Mouse (Mus musculus): ENCODE data around the gene Ncstn. TPM values are rescaled to one million over a fixed set of nuclear protein-coding genes. Genes with fewer than 3 reads are reported as not detected.

The Ncstn gene
- polyA plus RNA-seq, 2 experiments, result 22.2 to 24.6 TPM

GRCm38 (mm10) chr1:172063291-172064023, 19.1 kb downstream of the Ncstn start:
- no peak for DNase-seq (ENCODE audit: low read depth in 3 of 3, low spot score in 3 of 3)

DNA sequence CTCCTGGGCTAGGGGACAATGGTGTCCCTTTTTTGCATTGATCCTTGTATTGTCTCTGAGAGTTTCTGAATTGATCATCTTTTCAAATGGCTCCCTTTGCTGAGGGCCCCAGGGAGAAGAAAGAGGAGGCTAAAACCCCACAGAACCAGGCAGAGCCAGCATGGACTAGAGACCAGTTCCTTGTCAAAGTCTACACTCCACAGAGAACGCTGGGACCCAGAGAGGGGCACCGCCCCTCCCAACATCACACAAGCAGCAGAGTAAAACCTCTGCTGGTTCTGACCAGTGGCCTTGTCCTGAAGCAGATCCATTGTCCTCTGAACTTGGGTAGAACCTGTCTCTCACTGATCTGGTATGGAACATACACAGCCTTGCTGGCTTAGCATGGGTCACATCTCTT, 20.5 kb downstream of the Ncstn start:
- Histone ChIP-seq H3K9ac (replicated peaks) (no peak overlapping the region), H3K4me1 (replicated peaks; ENCODE audit: control insufficient read depth in 2 of 2, insufficient read depth in 2 of 2, low read length in 1 of 2) (no peaks in the 10 kb centered on the region), H3K27me3 (ENCODE audit: control insufficient read depth, insufficient read depth, low read length) (no peaks in the 10 kb centered on the region), H3K9me3 (ENCODE audit: control insufficient read depth, low read length) (no peaks in the 10 kb centered on the region), H3K4me2 (ENCODE audit: low read depth) (no peak overlapping the region), H3K27ac (no peak overlapping the region), H3K36me3 (replicated peaks; ENCODE audit: control insufficient read depth, insufficient read depth, low read depth) (peaks cover 6% of the 10 kb centered on the region), H3K4me3 (ENCODE audit: insufficient read depth in 1 of 2, low read depth in 2 of 2, low read length in 2 of 2) (no peak overlapping the region)
- DNase-seq (ENCODE audit: low read depth in 3 of 3, low spot score in 3 of 3) (no peak), ATAC-seq (ENCODE audit: insufficient read depth) (no peak)
- TF ChIP-seq CTCF (IDR thresholded peaks at IDR 0.05; ENCODE audit: low read depth) (no peak), EP300 (IDR thresholded peaks at IDR 0.05; ENCODE audit: low read depth) (no peak)
- whole genome bisulfite sequencing (ENCODE audit: insufficient replicate concordance), result 66% methylated on average over 2 of the region's 2 CpGs

More at GRCm38 (mm10) chr1:172063291-172064023, 19.1 kb downstream of the Ncstn start:
- Histone ChIP-seq H3K9ac (replicated peaks) (no peak overlapping the region), H3K4me1 (replicated peaks; ENCODE audit: control insufficient read depth in 2 of 2, insufficient read depth in 2 of 2, low read length in 1 of 2) (no peaks in the 10 kb centered on the region), H3K36me3 (replicated peaks; ENCODE audit: control insufficient read depth, insufficient read depth, low read depth) (peaks cover 11% of the 10 kb centered on the region), H3K4me2 (ENCODE audit: low read depth) (no peak overlapping the region), H3K27me3 (ENCODE audit: control insufficient read depth, insufficient read depth, low read length) (no peaks in the 10 kb centered on the region), H3K4me3 (ENCODE audit: insufficient read depth in 1 of 2, low read depth in 2 of 2, low read length in 2 of 2) (no peak overlapping the region), H3K27ac (no peak overlapping the region), H3K9me3 (ENCODE audit: control insufficient read depth, low read length) (no peaks in the 10 kb centered on the region)
- TF ChIP-seq CTCF (IDR thresholded peaks at IDR 0.05; ENCODE audit: low read depth), result no peak
- no peak for ATAC-seq (ENCODE audit: insufficient read depth)
- 67% methylated on average over 4 of the region's 4 CpGs for WGBS (ENCODE audit: insufficient replicate concordance)

DNA sequence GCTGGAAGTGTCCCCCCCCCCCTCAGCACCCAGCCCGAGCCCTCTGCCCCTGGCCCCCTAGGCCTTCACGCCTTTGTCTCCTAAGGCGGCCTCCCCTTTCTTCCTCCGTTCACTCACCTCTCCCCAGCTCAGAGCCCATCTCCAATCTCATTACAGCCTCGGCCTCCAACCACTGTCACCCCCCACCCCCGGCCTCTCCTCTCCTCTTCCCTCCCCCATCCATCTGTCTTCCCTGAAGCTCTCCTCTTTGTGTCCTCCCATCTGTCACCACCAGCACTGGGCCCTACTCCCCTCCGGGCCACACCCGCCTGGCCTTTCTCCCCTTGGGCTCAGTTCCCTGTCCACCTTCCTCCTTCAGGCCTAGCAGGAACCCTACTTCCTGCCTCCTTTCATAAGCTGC, 21.4 kb downstream of the Ncstn start:
- WGBS (ENCODE audit: insufficient replicate concordance), result 49% methylated on average over 8 of the region's 8 CpGs
- no peak for DNase-seq (ENCODE audit: low read depth in 3 of 3, low spot score in 3 of 3)
- no peak overlapping the region for H3K4me3 ChIP-seq (ENCODE audit: insufficient read depth in 1 of 2, low read depth in 2 of 2, low read length in 2 of 2)
- no peak overlapping the region for H3K4me2 ChIP-seq (ENCODE audit: low read depth)
- no peak for ATAC-seq (ENCODE audit: insufficient read depth)
- peaks cover 6% of the 10 kb centered on the region for H3K36me3 ChIP-seq (replicated peaks; ENCODE audit: control insufficient read depth, insufficient read depth, low read depth)
- H3K27me3 ChIP-seq (ENCODE audit: control insufficient read depth, insufficient read depth, low read length), result no peaks in the 10 kb centered on the region
- H3K9me3 ChIP-seq (ENCODE audit: control insufficient read depth, low read length), result no peaks in the 10 kb centered on the region
- H3K4me1 ChIP-seq (replicated peaks; ENCODE audit: control insufficient read depth in 2 of 2, insufficient read depth in 2 of 2, low read length in 1 of 2), result no peaks in the 10 kb centered on the region
- TF ChIP-seq CTCF (IDR thresholded peaks at IDR 0.05; ENCODE audit: low read depth) (no peak), EP300 (IDR thresholded peaks at IDR 0.05; ENCODE audit: low read depth) (no peak)
- no peak overlapping the region for H3K9ac ChIP-seq (replicated peaks)
- H3K27ac ChIP-seq, result no peak overlapping the region

DNA sequence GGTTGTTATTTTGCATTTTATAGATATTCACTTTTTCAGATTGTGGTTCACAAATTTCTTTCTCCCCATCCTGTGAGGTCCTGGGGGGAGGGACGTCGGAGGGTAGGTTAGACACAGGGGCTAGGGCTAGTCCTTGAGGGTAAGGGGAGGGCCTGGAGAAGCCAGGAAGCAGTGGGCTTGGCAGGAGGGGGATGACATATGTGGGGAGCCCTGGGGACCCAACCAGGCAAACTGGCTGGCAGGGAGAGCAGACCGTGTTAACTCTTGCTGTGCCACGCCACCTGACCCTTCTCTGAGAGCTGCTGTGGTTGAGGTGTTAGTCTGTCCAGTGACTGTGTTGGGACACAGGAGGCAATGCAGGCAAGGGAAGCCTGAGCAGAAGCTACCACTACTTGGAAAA, 21.9 kb downstream of the Ncstn start:
- no peak for DNase-seq (ENCODE audit: low read depth in 3 of 3, low spot score in 3 of 3)
- TF ChIP-seq CTCF (IDR thresholded peaks at IDR 0.05; ENCODE audit: low read depth), result no peak
- no peak for TF ChIP-seq EP300 (IDR thresholded peaks at IDR 0.05; ENCODE audit: low read depth)

GRCm38 (mm10) chr1:172058874-172059273, 23.7 kb downstream of the Ncstn start:
- 54% methylated on average over 7 of the region's 7 CpGs for WGBS (ENCODE audit: insufficient replicate concordance)
- Histone ChIP-seq H3K9me3 (ENCODE audit: control insufficient read depth, low read length) (no peaks in the 10 kb centered on the region), H3K4me1 (replicated peaks; ENCODE audit: control insufficient read depth in 2 of 2, insufficient read depth in 2 of 2, low read length in 1 of 2) (no peaks in the 10 kb centered on the region), H3K4me2 (ENCODE audit: low read depth) (no peak overlapping the region), H3K27me3 (ENCODE audit: control insufficient read depth, insufficient read depth, low read length) (peaks cover 14% of the 10 kb centered on the region), H3K36me3 (replicated peaks; ENCODE audit: control insufficient read depth, insufficient read depth, low read depth) (no peaks in the 10 kb centered on the region), H3K4me3 (ENCODE audit: insufficient read depth in 1 of 2, low read depth in 2 of 2, low read length in 2 of 2) (no peak overlapping the region), H3K27ac (no peak overlapping the region), H3K9ac (replicated peaks) (no peak overlapping the region)
- ATAC-seq (ENCODE audit: insufficient read depth), result no peak
- no peak for DNase-seq (ENCODE audit: low read depth in 3 of 3, low spot score in 3 of 3)
- TF ChIP-seq CTCF (IDR thresholded peaks at IDR 0.05; ENCODE audit: low read depth) (no peak), EP300 (IDR thresholded peaks at IDR 0.05; ENCODE audit: low read depth) (no peak)

More for the DNA sequence above, 21.9 kb downstream of the Ncstn start:
- Histone ChIP-seq H3K9ac (replicated peaks) (no peak overlapping the region), H3K27ac (no peak overlapping the region), H3K4me3 (ENCODE audit: insufficient read depth in 1 of 2, low read depth in 2 of 2, low read length in 2 of 2) (no peak overlapping the region), H3K4me2 (ENCODE audit: low read depth) (no peak overlapping the region), H3K27me3 (ENCODE audit: control insufficient read depth, insufficient read depth, low read length) (peaks cover 2% of the 10 kb centered on the region; the same call in 1 of the 2 replicates), H3K9me3 (ENCODE audit: control insufficient read depth, low read length) (no peaks in the 10 kb centered on the region), H3K4me1 (replicated peaks; ENCODE audit: control insufficient read depth in 2 of 2, insufficient read depth in 2 of 2, low read length in 1 of 2) (no peaks in the 10 kb centered on the region), H3K36me3 (replicated peaks; ENCODE audit: control insufficient read depth, insufficient read depth, low read depth) (peaks cover 1% of the 10 kb centered on the region; the same call in 1 of the 2 replicates)
- 48% methylated on average over 4 of the region's 4 CpGs for WGBS (ENCODE audit: insufficient replicate concordance)
- no peak for ATAC-seq (ENCODE audit: insufficient read depth)

All from liver, embryonic 14.5 days (tissue).